Mouse (Mus musculus) E14TG2a.4 (cell line): ENCODE measurements around the gene Gm20388.

Experiments used
- CTCF ChIP-seq: conservative IDR thresholded peaks from 2 replicates; pipeline ENCODE4 v1.5.1; 2014; ENCODE audit warnings: low read length
- NANOG ChIP-seq: IDR thresholded peaks from 2 replicates; pipeline ENCODE4 v1.6.1; 2014; ENCODE audit warnings: borderline replicate concordance, low read length, mixed read lengths
- POU5F1 ChIP-seq: IDR thresholded peaks from 2 replicates; pipeline ENCODE4 v1.6.1; 2014; ENCODE audit warnings: low read length, borderline replicate concordance

GRCm38 (mm10) chr8:122223976-122224649 is 2313.5 kb downstream of the Gm20388 start:
- TF ChIP-seq CTCF (no peak), POU5F1 (no peak), NANOG (no peak)
